Mouse (Mus musculus): ENCODE data around the gene Rps11.

Gene Rps11

DNA sequence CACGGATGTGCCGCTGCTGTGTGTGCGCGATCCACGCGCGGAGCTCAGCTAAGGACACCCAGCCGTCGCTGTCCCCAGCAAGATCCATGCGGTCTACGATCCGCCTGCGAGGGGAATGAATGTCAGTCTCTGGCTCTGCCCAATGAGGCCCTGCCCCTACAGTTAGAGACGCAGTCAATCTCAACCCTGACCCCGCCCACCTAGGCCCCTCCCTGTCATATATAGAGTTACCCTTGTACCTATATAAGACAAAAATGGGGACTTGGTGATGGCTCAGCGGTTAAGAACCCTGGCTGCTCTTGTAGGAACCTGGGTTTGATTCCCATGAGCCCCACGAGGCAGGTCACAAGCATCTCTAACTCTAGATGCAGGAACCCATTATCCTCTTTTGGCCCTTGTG is 35.6 kb downstream of the Rps11 start:
- peak; percentile 63 for DNase-seq (ENCODE audit: low read depth, low spot score)

DNA sequence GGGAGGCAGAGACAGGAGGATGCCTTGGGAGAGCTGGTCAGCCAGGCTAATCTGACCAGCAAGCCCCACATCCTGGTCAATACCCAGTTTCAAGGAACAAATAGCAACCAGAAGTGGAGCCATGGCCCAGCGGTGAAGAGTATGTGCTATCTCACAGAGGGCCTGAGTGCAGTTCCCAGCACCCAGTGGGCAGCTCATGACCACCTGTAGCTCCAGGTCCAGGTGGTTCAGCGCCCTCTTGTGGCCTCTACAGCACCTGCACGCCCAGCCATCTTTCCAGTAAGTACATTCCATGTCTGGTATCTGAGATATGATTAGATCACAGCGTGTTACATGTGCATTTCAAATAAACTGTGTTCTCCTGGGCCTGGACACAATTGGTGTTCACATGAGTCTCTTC is 38.2 kb downstream of the Rps11 start:
- DNase-seq (ENCODE audit: low read depth, low spot score), result peak; percentile 66

GRCm38 (mm10) chr7:45083300-45083890 is 40.8 kb downstream of the Rps11 start:
- no peak for DNase-seq (ENCODE audit: low read depth, low spot score)

DNA sequence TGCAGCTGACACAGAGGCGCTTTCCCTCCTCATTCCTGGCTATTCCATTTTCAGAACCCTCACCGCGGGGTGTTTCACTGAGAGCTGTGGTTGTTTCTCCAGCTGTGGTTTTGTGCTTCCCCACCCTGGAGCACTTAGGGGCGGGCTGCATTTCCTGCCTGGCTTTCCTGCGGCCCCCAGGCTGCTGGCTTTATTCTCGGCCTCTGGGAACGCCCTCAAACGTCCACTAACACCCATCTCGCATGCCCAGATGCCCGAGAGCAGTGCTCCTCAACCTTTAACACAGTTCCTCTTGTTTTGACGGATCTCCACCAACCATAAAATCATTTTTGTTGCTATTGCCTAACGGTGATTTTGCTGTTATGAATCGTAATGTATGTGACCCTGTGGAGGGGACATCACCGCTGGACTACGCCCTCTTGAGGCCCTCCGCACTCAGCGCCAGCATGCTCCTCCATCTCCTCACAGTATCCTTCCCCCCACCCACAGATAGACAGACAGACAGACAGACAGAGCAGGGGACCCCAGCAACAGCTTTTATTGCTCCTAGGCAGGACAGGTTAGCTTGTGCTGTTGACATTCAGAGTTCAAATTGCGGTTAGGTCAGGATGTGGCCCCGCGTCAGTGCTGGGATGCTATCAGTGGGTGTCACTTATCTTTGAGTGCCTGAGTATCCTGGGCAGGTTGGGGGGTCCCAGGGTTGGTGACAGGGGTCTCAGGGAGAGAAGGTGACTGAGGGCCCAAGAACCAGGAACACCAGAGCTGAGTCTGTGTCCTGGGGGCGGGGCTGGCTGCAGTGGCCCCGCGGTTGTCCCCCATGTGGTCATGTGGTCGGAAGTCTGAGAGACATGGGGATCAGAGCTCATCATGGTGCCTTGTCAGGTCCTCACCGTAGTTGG is 41.6 kb downstream of the Rps11 start:
- peak; percentile 72 for DNase-seq (ENCODE audit: low read depth, low spot score)

- DNase-seq (ENCODE audit: low read depth, low spot score), result peak; percentile 67
These were observed 43.2 kb downstream of the Rps11 start for GRCm38 (mm10) chr7:45081016-45081415.

- DNase-seq (ENCODE audit: low read depth, low spot score), result peak; percentile 90
These were observed 44.4 kb downstream of the Rps11 start for GRCm38 (mm10) chr7:45079856-45080255.

GRCm38 (mm10) chr7:45078513-45078912 is 45.7 kb downstream of the Rps11 start:
- DNase-seq (ENCODE audit: low read depth, low spot score), result peak; percentile 83

GRCm38 (mm10) chr7:45077829-45078228 is 46.4 kb downstream of the Rps11 start:
- no peak for DNase-seq (ENCODE audit: low read depth, low spot score)

DNA sequence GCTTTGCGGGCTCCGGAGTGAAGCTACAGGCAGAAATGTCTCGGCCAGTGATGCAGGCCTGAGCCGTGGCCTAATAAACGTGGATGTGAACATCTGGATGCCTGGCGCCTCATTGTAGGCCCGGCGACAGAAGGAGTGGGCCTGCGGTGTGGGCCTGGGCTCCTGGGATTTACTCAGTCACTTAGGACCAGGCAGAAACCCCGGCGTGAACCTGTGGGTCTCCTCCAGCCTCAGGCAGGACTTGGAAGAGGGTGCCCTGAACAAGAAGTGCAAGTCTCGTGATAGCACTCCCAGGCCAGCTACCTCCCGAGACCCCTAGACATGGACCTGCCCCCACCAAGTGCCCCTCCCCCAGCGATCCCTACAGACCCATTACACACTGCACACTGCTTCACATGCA is 46.9 kb downstream of the Rps11 start:
- no peak for DNase-seq (ENCODE audit: low read depth, low spot score)

DNA sequence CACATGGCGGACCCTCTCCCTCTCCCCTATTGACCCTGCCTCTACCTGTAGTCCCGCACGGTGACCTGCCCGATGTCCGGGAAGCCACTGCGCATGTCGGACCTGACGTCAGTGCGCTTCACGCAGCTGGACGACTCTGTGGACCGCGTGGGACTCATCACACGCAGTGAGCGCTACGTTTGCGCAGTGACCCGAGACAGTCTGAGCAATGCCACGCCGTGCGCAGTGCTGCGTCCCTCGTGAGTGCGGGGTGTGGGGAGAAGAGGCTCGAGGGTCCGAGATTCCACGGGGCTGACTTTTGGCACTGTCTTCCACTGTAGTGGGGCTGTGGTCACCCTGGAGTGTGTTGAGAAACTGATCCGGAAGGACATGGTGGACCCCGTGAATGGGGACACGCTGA is 47.7 kb downstream of the Rps11 start:
- DNase-seq (ENCODE audit: low read depth, low spot score), result no peak

DNA sequence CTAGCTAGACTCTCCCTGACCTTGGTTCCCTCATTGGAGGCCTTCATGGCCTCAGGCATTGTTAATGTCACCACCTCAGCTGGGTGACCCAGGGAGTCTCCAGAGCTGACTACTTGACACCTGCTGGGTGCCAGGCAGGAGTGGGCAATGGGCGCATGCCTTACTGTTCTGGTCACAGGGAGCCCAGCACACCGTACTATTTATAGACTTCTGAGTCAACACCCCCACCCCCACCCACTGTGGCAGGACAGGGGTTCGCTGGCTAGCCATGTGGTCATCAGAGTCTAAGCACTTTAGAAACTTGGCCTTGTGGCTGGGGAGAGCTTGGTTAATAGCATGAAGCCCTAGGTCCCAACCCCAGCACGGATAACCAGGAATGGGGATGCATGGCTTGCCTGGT is 48.8 kb downstream of the Rps11 start:
- DNase-seq (ENCODE audit: low read depth, low spot score), result no peak

DNA sequence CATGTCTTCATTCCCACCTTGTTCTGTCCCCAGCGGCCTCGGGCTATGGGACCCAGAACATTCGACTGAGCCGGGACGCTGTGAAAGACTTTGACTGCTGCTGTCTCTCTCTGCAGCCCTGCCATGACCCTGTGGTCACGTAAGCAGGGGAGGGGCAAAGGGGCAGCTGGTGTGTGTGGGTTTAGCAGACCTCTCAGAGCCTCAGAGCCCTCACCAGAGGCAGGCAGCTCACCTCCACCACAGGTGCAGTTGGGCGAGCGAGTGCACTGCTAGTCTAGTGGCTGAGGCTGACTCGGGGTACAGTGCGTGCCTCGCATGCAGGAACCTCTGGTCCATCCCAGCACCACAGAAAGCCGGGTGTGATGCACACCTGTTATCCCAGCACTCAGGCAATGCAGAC is 50.3 kb downstream of the Rps11 start:
- no peak for DNase-seq (ENCODE audit: low read depth, low spot score)

- no peak for DNase-seq (ENCODE audit: low read depth, low spot score)
These were observed 51.0 kb downstream of the Rps11 start for GRCm38 (mm10) chr7:45073171-45073707.
